ENCODE assay signal across 8 mouse cellular contexts in genomic region chr8:111337311-111337889, GRCm38 (mm10). TPM values are rescaled to one million over a fixed set of nuclear protein-coding genes. Genes with fewer than 3 reads are reported as not detected.
A peak's percentile ranks its signal among the peaks of the same experiment; 100 is the strongest.
DNase-seq lines count a peak whose midpoint lies in the region; ATAC-seq lines count a peak whose summit lies in the region.

No protein-coding gene starts in this region.

- peak overlapping the region; percentile 42 for H3K9ac ChIP-seq in liver, embryonic 15.5 days
- H3K9ac ChIP-seq in neural tube, embryonic 14.5 days (replicated peaks; ENCODE audit: low read depth, low read length), result no peak overlapping the region

- peak overlapping the region; percentile 60 for H3K4me3 ChIP-seq in embryonic facial prominence, embryonic 10.5 days
- H3K4me3 ChIP-seq in hindbrain, embryonic 10.5 days, result peak overlapping the region; percentile 56
- peak overlapping the region; percentile 63 for H3K4me3 ChIP-seq in liver, embryonic 15.5 days (replicated peaks)
- H3K4me3 ChIP-seq in neural tube, embryonic 14.5 days (ENCODE audit: low read depth, low read length), result peak overlapping the region; percentile 24

- no peak overlapping the region for H3K27ac ChIP-seq in embryonic facial prominence, embryonic 10.5 days (replicated peaks)
- H3K27ac ChIP-seq in hindbrain, embryonic 10.5 days, result peak overlapping the region; percentile 25; the same call in 1 of the 2 replicates
- no peak overlapping the region for H3K27ac ChIP-seq in liver, embryonic 15.5 days (replicated peaks)
- no peak overlapping the region for H3K27ac ChIP-seq in neural tube, embryonic 14.5 days (ENCODE audit: low read depth, low read length)

- WGBS in embryonic facial prominence, embryonic 10.5 days, result 26% methylated on average over 17 of the region's 17 CpGs
- 30% methylated on average over 17 of the region's 17 CpGs for WGBS in hindbrain, embryonic 10.5 days
- 8% methylated on average over 17 of the region's 17 CpGs for WGBS in liver, embryonic 15.5 days (ENCODE audit: insufficient replicate concordance)
- WGBS in neural tube, embryonic 14.5 days, result 32% methylated on average over 17 of the region's 17 CpGs

- peak overlapping the region; percentile 90 for H3K4me2 ChIP-seq in liver, embryonic 15.5 days
- peak overlapping the region; percentile 59 for H3K4me2 ChIP-seq in neural tube, embryonic 14.5 days (ENCODE audit: low read depth, low read length)

- H3K4me1 ChIP-seq in embryonic facial prominence, embryonic 10.5 days, result peaks cover 8% of the 10 kb centered on the region
- H3K4me1 ChIP-seq in hindbrain, embryonic 10.5 days (replicated peaks), result peaks cover 15% of the 10 kb centered on the region
- peaks cover 16% of the 10 kb centered on the region for H3K4me1 ChIP-seq in liver, embryonic 15.5 days (replicated peaks)
- 0 out of 2 replicates have a peak, but pooled peaks cover 5% of the 10 kb centered on the region for H3K4me1 ChIP-seq in neural tube, embryonic 14.5 days (ENCODE audit: control insufficient read depth, insufficient read depth, low read length)

- H3K9me3 ChIP-seq in embryonic facial prominence, embryonic 10.5 days, result no peaks in the 10 kb centered on the region
- no peaks in the 10 kb centered on the region for H3K9me3 ChIP-seq in hindbrain, embryonic 10.5 days
- no peaks in the 10 kb centered on the region for H3K9me3 ChIP-seq in liver, embryonic 15.5 days (replicated peaks)
- no peaks in the 10 kb centered on the region for H3K9me3 ChIP-seq in neural tube, embryonic 14.5 days (ENCODE audit: control insufficient read depth, low read length)

- H3K27me3 ChIP-seq in embryonic facial prominence, embryonic 10.5 days (replicated peaks; ENCODE audit: low read depth, poor library complexity, severe bottlenecking), result peaks cover 69% of the 10 kb centered on the region
- peaks cover 45% of the 10 kb centered on the region for H3K27me3 ChIP-seq in hindbrain, embryonic 10.5 days (ENCODE audit: insufficient read depth, poor library complexity, severe bottlenecking)
- H3K27me3 ChIP-seq in liver, embryonic 15.5 days, result peaks cover 15% of the 10 kb centered on the region
- no peaks in the 10 kb centered on the region for H3K27me3 ChIP-seq in neural tube, embryonic 14.5 days (ENCODE audit: control insufficient read depth, insufficient read depth, low read length)

- no peaks in the 10 kb centered on the region for H3K36me3 ChIP-seq in embryonic facial prominence, embryonic 10.5 days (replicated peaks)
- no peaks in the 10 kb centered on the region for H3K36me3 ChIP-seq in hindbrain, embryonic 10.5 days
- no peaks in the 10 kb centered on the region for H3K36me3 ChIP-seq in liver, embryonic 15.5 days (replicated peaks)
- H3K36me3 ChIP-seq in neural tube, embryonic 14.5 days (ENCODE audit: control insufficient read depth, insufficient read depth, low read length), result no peaks in the 10 kb centered on the region

- peak; percentile 22; the same call in 1 of the 2 replicates for ATAC-seq in liver, embryonic 15.5 days (ENCODE audit: insufficient read depth)
- no peak for ATAC-seq in neural tube, embryonic 14.5 days (ENCODE audit: low read depth)

- peak; percentile 12 for DNase-seq in embryo, embryonic 10 days (ENCODE audit: low spot score)
- no peak for DNase-seq in embryo, embryonic 10.5 days (ENCODE audit: low spot score)
- DNase-seq in embryonic facial prominence, embryonic 10.5 days (ENCODE audit: low spot score), result no peak
- peak; percentile 6 for DNase-seq in hindbrain, embryonic 10.5 days (ENCODE audit: low spot score)
- no peak for DNase-seq in c-Kit-positive CD71-positive TER-119-positive erythroid progenitor cells, embryonic 14.5 days (ENCODE audit: low spot score)
- DNase-seq in spleen, postnatal 4 days (ENCODE audit: low spot score in 2 of 2), result no peak

RNA-seq across cellular contexts. Expression of gene Mlkl, which starts 0.6 kb away (rescaled TPM):
- 0.21 and 0.60 TPM in 2 replicates for polyA plus RNA-seq in embryonic facial prominence, embryonic 10.5 days (2016; fragmentation: Nextera tagmentation; extraction: Ambion mirVana)
- polyA plus RNA-seq in hindbrain, embryonic 10.5 days (2016; fragmentation: Nextera tagmentation; extraction: Ambion mirVana), result 0.63 and 0.65 TPM in 2 replicates
- 3.3 and 3.7 TPM in 2 replicates for polyA plus RNA-seq in liver, embryonic 15.5 days (2015; fragmentation: Nextera tagmentation; extraction: Ambion mirVana)
- 0.35 TPM in 1 of 2 replicates, not detected in the other for polyA plus RNA-seq in neural tube, embryonic 14.5 days (2014; fragmentation: Nextera tagmentation; extraction: Ambion mirVana)

RNA-seq across cellular contexts. Expression of gene Rfwd3, which starts 37.4 kb away (rescaled TPM):
- polyA plus RNA-seq in embryonic facial prominence, embryonic 10.5 days (2016; fragmentation: Nextera tagmentation; extraction: Ambion mirVana), result 97.9 and 109 TPM in 2 replicates
- 77.6 and 100.0 TPM in 2 replicates for polyA plus RNA-seq in hindbrain, embryonic 10.5 days (2016; fragmentation: Nextera tagmentation; extraction: Ambion mirVana)
- 44.9 and 46.4 TPM in 2 replicates for polyA plus RNA-seq in liver, embryonic 15.5 days (2015; fragmentation: Nextera tagmentation; extraction: Ambion mirVana)
- polyA plus RNA-seq in neural tube, embryonic 14.5 days (2014; fragmentation: Nextera tagmentation; extraction: Ambion mirVana), result 19.2 and 25.4 TPM in 2 replicates

RNA-seq across cellular contexts. Expression of gene Fa2h, which starts 56.2 kb away (rescaled TPM):
- 0.09 TPM in 1 of 2 replicates, not detected in the other for polyA plus RNA-seq in embryonic facial prominence, embryonic 10.5 days (2016; fragmentation: Nextera tagmentation; extraction: Ambion mirVana)
- 0.09 and 0.16 TPM in 2 replicates for polyA plus RNA-seq in hindbrain, embryonic 10.5 days (2016; fragmentation: Nextera tagmentation; extraction: Ambion mirVana)
- polyA plus RNA-seq in liver, embryonic 15.5 days (2015; fragmentation: Nextera tagmentation; extraction: Ambion mirVana), result 0.06 TPM in 1 of 2 replicates, not detected in the other
- polyA plus RNA-seq in neural tube, embryonic 14.5 days (2014; fragmentation: Nextera tagmentation; extraction: Ambion mirVana), result 0.45 and 1.1 TPM in 2 replicates

Comparison
In these comparisons a context has a peak if more than half of its experiments do, and no peak if none do; other contexts are left out.
1. DNase-seq: peak in embryo, embryonic 10 days (single experiment) and hindbrain, embryonic 10.5 days (single experiment); none in embryo, embryonic 10.5 days (single experiment), embryonic facial prominence, embryonic 10.5 days (single experiment), c-Kit-positive CD71-positive TER-119-positive erythroid progenitor cells, embryonic 14.5 days (single experiment) and spleen, postnatal 4 days (0 of 2).
2. Peak in every context shown above with its lines, with median percentiles within 50 percentile points of each other: H3K4me3 ChIP-seq.